Mouse (Mus musculus) heart, postnatal 0 days (tissue): ENCODE measurements around the gene Sema6d. TPM values are rescaled to one million over a fixed set of nuclear protein-coding genes. Genes with fewer than 3 reads are reported as not detected.
A peak's percentile ranks its signal among the peaks of the same experiment; 100 is the strongest.

Experiments
- ATAC-seq: fragments of 200-750 bp; cut with Nextera tagmentation; 2 replicates; pipeline ENCODE4 v1.8.0; 2017; ENCODE audit warnings: low read depth, moderate number of reproducible peaks, moderate library complexity; ENCODE audit not compliant: insufficient read depth
- DNase-seq: peaks from one replicate; pipeline ENCODE4 v3.0.0-alpha.2; 2016; ENCODE audit warnings: low spot score
- H3K27ac ChIP-seq: fragments of 300-500 bp; sonication (generic); 2 replicates; pipeline ENCODE4 v1.5.1; 2014; ENCODE audit warnings: low read depth, mild to moderate bottlenecking
- H3K27me3 ChIP-seq: fragments of 300-500 bp; sonication (generic); 2 replicates; pipeline ENCODE4 v1.6.1; 2014; ENCODE audit warnings: low read length, mixed read lengths; ENCODE audit not compliant: control insufficient read depth, insufficient read depth
- H3K36me3 ChIP-seq: fragments of 300-500 bp; sonication (generic); replicated peaks from 2 replicates; pipeline ENCODE4 v1.6.1; 2014; ENCODE audit warnings: low read length, mixed read lengths; ENCODE audit not compliant: control insufficient read depth, insufficient read depth
- H3K4me1 ChIP-seq: fragments of 300-500 bp; sonication (generic); 2 replicates; pipeline ENCODE4 v1.6.1; 2014; ENCODE audit warnings: antibody characterized with exemption; ENCODE audit not compliant: control insufficient read depth, insufficient read depth
- H3K4me2 ChIP-seq: fragments of 300-500 bp; sonication (generic); 2 replicates; pipeline ENCODE4 v1.6.1; 2014; ENCODE audit warnings: low read depth, mild to moderate bottlenecking, low read length, moderate library complexity
- H3K4me3 ChIP-seq: fragments of 300-500 bp; sonication (generic); 2 replicates; pipeline ENCODE4 v1.5.1; 2014; ENCODE audit warnings: low read depth, low read length
- H3K9ac ChIP-seq: fragments of 300-500 bp; sonication (generic); replicated peaks from 2 replicates; pipeline ENCODE4 v1.6.1; 2014; ENCODE audit warnings: low read depth, low read length, mixed read lengths
- H3K9me3 ChIP-seq: fragments of 300-500 bp; sonication (generic); replicated peaks from 2 replicates; pipeline ENCODE4 v1.6.1; 2016; ENCODE audit warnings: low read length; ENCODE audit not compliant: control insufficient read depth
- CTCF ChIP-seq: IDR thresholded peaks from 2 replicates; pipeline ENCODE4 v1.5.1; 2016; ENCODE audit warnings: antibody characterized with exemption, control low read depth, low read depth
- EP300 ChIP-seq: IDR thresholded peaks from 2 replicates; pipeline ENCODE4 v1.6.1; 2016; ENCODE audit warnings: antibody characterized with exemption, low read depth
- WGBS: fragments of 180-500 bp; shearing (Covaris S2); extraction: QIAGEN DNeasy Blood & Tissue Kit; methylation state at CpG from one replicate; pipeline ENCODE4 v1.1.7; 2014; 5-methylcytosine and 5-hydroxymethylcytosine counted together
- polyA plus RNA-seq: library from polyadenylated mRNA; unstranded; fragments of >200 nt; fragmentation: Nextera tagmentation; extraction: Ambion mirVana; gene quantifications from 2 replicates; pipeline ENCODE4 v1.2.1, GENCODE M21; 2015
- total RNA-seq: library from RNA; depleted of rRNA; stranded (reverse); fragments of >200 nt; gene quantifications from 2 replicates; pipeline ENCODE4 v1.2.3, GENCODE M21; 2014; ENCODE audit warnings: low replicate concordance

The Sema6d gene
- total and polyA plus RNA-seq, 2 experiments from 2014 or later: 8.7 to 28.8 TPM

DNA sequence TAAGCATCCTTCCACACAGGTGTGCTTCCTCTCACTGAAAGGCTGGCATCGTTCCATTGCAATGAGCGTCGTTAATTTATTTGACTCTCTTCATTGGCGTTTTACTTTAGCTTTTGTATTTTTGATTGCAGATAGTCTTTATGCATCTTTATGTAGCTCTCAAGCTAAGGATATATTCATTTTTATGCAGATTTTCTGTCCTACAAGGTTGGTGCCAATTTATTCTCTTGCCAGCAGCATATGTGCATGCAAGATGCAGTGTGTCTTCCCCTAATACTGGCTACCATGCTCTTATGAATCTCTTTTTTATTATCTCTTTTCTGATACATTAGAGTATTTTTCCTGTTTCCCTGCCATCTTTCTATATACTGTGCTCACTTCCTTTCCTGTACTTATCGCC lies 111.7 kb downstream of the Sema6d start:
- H3K4me3 ChIP-seq: no peak overlapping the region
- no peaks in the 10 kb centered on the region for H3K9me3 ChIP-seq
- DNase-seq (no peak), ATAC-seq (no peak)
- TF ChIP-seq EP300: no peak
- TF ChIP-seq CTCF: no peak
- H3K36me3 ChIP-seq: no peaks in the 10 kb centered on the region
- WGBS: 79% methylated on average over 5 of the region's 5 CpGs
- no peak overlapping the region for H3K9ac ChIP-seq
- H3K27me3 ChIP-seq: no peaks in the 10 kb centered on the region
- no peaks in the 10 kb centered on the region for H3K4me1 ChIP-seq
- H3K27ac ChIP-seq: no peak overlapping the region
- H3K4me2 ChIP-seq: no peak overlapping the region

DNA sequence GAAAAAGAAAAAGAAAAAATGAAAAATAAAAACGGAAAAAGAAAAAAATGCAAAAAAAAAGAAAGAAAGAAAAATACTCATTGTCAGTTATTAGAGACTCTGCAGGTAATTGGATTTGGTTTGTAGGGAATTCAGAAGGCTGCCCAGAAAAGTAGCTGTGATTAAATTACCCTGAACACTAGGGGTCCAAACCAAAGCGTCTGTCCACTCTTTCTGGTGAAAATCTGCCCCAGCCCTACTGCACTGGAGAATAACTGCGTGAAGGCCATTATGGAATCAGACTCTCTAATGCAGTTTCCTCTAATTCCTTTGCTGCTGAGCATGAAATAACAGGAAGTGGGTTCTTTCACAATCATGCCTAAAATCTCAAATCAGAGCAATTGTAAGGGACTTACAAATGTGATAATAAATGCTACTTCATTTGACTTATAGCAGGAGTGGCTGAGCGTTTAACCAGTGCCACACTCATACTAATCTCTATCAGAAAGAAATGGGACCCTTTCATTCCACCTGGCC lies 112.8 kb downstream of the Sema6d start:
- Histone ChIP-seq H3K36me3 (no peaks in the 10 kb centered on the region), H3K4me2 (no peak overlapping the region), H3K4me3 (no peak overlapping the region), H3K27me3 (no peaks in the 10 kb centered on the region), H3K9me3 (no peaks in the 10 kb centered on the region), H3K27ac (no peak overlapping the region), H3K4me1 (no peaks in the 10 kb centered on the region), H3K9ac (no peak overlapping the region)
- ATAC-seq: no peak
- no peak for DNase-seq
- no peak for TF ChIP-seq CTCF
- no peak for TF ChIP-seq EP300
- WGBS: 40% methylated on average over 4 of the region's 4 CpGs

DNA sequence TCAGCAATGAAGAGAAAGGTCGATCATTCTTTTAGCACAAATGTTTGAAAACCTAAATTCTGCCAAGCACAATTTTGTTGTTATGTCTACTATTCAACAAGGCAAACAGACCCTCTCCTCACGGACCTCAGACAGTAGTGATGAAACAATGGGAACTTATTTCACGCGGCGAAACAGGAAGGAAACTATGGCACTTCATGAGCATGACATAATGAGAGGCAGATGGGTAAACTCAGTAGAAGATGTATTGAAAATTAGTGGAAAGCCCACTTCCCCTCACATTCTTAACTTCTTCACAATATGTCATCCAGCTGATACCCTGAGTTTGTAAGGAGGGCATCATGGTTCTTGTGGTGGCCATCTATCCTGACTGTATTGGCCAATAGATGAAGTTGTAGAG lies 116.0 kb downstream of the Sema6d start:
- 74% methylated on average over 5 of the region's 5 CpGs for WGBS
- ATAC-seq: no peak

DNA sequence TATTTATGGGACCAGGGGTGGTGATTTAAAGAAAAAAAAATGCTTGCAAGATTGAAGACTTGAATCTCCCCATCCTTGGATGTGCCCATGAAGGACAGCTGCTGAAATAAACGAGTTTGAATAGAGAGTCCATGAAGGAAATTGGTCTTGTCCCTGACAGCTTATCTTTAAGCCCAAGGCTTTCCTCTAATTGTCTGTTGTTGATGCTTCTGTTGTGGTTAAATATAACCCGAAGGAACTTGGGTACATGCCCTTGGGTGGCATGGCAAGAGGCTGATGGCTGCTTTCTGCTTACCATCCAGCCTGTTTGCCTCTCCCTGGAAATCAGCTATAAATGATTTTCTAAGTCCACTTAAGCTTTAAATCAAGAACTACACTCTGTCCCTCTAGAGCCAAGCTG lies 118.5 kb downstream of the Sema6d start:
- no peak overlapping the region for H3K4me3 ChIP-seq
- peak; percentile 5 for DNase-seq
- H3K36me3 ChIP-seq: no peaks in the 10 kb centered on the region
- 30% methylated on average over 2 of the region's 2 CpGs for WGBS
- H3K4me1 ChIP-seq: no peaks in the 10 kb centered on the region
- TF ChIP-seq EP300 (no peak), CTCF (no peak)
- H3K9me3 ChIP-seq: no peaks in the 10 kb centered on the region
- H3K27me3 ChIP-seq: no peaks in the 10 kb centered on the region
- no peak overlapping the region for H3K4me2 ChIP-seq
- H3K9ac ChIP-seq: no peak overlapping the region
- no peak for ATAC-seq
- H3K27ac ChIP-seq: no peak overlapping the region

More for the DNA sequence above, 116.0 kb downstream of the Sema6d start:
- H3K4me2 ChIP-seq: no peak overlapping the region
- no peaks in the 10 kb centered on the region for H3K36me3 ChIP-seq
- no peak overlapping the region for H3K9ac ChIP-seq
- no peak overlapping the region for H3K27ac ChIP-seq
- DNase-seq: no peak
- no peaks in the 10 kb centered on the region for H3K9me3 ChIP-seq
- H3K27me3 ChIP-seq: no peaks in the 10 kb centered on the region
- H3K4me1 ChIP-seq: no peaks in the 10 kb centered on the region
- no peak overlapping the region for H3K4me3 ChIP-seq
- TF ChIP-seq CTCF (no peak), EP300 (no peak)

DNA sequence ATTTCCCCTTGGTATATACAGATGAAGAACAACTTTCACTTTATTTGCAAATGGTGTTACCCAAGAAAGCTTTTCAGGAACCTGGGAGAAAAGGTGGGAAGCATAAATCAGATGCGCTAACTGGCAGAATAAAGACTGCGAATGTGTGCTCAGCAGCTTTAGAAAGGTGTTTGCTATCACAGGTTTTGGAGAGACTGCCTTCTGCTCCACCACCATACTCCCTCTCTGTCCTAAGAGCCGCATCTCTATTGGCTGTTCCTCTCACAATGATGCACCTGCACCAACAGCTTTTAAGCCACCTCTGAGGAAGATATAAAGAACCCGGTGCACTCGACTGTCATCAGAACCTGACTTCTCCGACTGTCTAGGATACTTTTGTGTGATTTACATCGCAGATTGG lies 133.8 kb downstream of the Sema6d start:
- no peaks in the 10 kb centered on the region for H3K36me3 ChIP-seq
- DNase-seq: no peak
- H3K9me3 ChIP-seq: no peaks in the 10 kb centered on the region
- H3K4me2 ChIP-seq: no peak overlapping the region
- 77% methylated on average over 7 of the region's 7 CpGs for WGBS
- H3K4me3 ChIP-seq: no peak overlapping the region
- ATAC-seq: no peak
- no peaks in the 10 kb centered on the region for H3K27me3 ChIP-seq
- H3K27ac ChIP-seq: no peak overlapping the region
- no peak for TF ChIP-seq EP300
- TF ChIP-seq CTCF: no peak
- H3K4me1 ChIP-seq: no peaks in the 10 kb centered on the region
- no peak overlapping the region for H3K9ac ChIP-seq

DNA sequence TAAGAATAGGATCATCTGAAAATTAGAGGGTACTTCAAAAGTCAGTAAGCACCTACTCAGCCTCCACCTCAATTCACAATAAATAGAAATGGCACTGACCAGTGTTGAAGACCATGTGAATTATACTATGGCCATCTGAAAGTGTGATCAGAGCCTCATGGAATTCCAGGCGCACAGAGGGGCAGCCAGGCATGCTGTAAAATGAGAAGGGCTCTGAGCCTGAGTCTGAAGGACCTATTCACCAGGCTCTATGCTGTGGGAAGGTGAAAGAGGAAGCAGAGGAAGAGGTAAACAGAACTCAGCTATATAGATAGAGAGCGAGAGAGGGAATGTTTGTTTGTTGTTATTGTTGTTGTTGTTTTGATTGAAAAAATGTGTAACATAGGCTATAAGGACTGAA lies 134.6 kb downstream of the Sema6d start:
- DNase-seq: no peak
- H3K9me3 ChIP-seq: no peaks in the 10 kb centered on the region
- 59% methylated on average over 2 of the region's 2 CpGs for WGBS
- no peak overlapping the region for H3K27ac ChIP-seq
- TF ChIP-seq EP300 (no peak), CTCF (no peak)
- no peak for ATAC-seq
- H3K36me3 ChIP-seq: no peaks in the 10 kb centered on the region
- no peaks in the 10 kb centered on the region for H3K4me1 ChIP-seq
- H3K4me2 ChIP-seq: no peak overlapping the region
- no peak overlapping the region for H3K4me3 ChIP-seq
- no peaks in the 10 kb centered on the region for H3K27me3 ChIP-seq
- H3K9ac ChIP-seq: no peak overlapping the region
